Comparison of ENCODE assay signal across 8 mouse cellular contexts in genomic region chr17:10317981-10318551, GRCm38 (mm10). TPM values are rescaled to one million over a fixed set of nuclear protein-coding genes. Genes with fewer than 3 reads are reported as not detected.
A peak's percentile ranks its signal among the peaks of the same experiment; 100 is the strongest.
DNase-seq lines count a peak whose midpoint lies in the region; ATAC-seq and TF ChIP-seq lines count a peak whose summit lies in the region.

No protein-coding gene starts in this region.

- H3K4me3 ChIP-seq in C2C12 (ENCODE audit: insufficient read depth, poor library complexity, severe bottlenecking) = peak overlapping the region; percentile 79
- peak overlapping the region; percentile 93 for H3K4me3 ChIP-seq in embryonic facial prominence, embryonic 11.5 days (ENCODE audit: low read depth, low read length)
- H3K4me3 ChIP-seq in heart, embryonic 10.5 days = peak overlapping the region; percentile 93
- H3K4me3 ChIP-seq in kidney, embryonic 14.5 days (ENCODE audit: low read length) = peak overlapping the region; percentile 70

- no peaks in the 10 kb centered on the region for H3K27me3 ChIP-seq in C2C12 (ENCODE audit: control insufficient read depth, insufficient read depth, insufficient read length)
- H3K27me3 ChIP-seq in embryonic facial prominence, embryonic 11.5 days (ENCODE audit: control insufficient read depth, insufficient read depth, low read length) = no peaks in the 10 kb centered on the region
- H3K27me3 ChIP-seq in heart, embryonic 10.5 days (ENCODE audit: insufficient read depth, poor library complexity, severe bottlenecking) = no peaks in the 10 kb centered on the region
- no peaks in the 10 kb centered on the region for H3K27me3 ChIP-seq in kidney, embryonic 14.5 days (ENCODE audit: control insufficient read depth, insufficient read depth, low read length)

- H3K9ac ChIP-seq in embryonic facial prominence, embryonic 11.5 days (replicated peaks; ENCODE audit: low read length) = peak overlapping the region; percentile 98
- H3K9ac ChIP-seq in kidney, embryonic 14.5 days (ENCODE audit: low read depth, low read length) = peak overlapping the region; percentile 98

- peak overlapping the region; percentile 46 for H3K4me2 ChIP-seq in embryonic facial prominence, embryonic 11.5 days (ENCODE audit: low read depth, low read length)
- peak overlapping the region; percentile 61 for H3K4me2 ChIP-seq in kidney, embryonic 14.5 days (replicated peaks; ENCODE audit: low read depth, low read length)

- DNase-seq in adrenal gland, adult (ENCODE audit: inconsistent age in 2 of 2, low spot score in 1 of 2) = peak; percentile 80 to 94
- DNase-seq in embryonic facial prominence, embryonic 11.5 days (ENCODE audit: low spot score) = peak; percentile 75
- DNase-seq in heart, embryonic 10.5 days (ENCODE audit: low spot score) = peak; percentile 76
- peak; percentile 71 for DNase-seq in lung, postnatal 25 days (ENCODE audit: low spot score)
- peak; percentile 73 for DNase-seq in retina, embryonic 14.5 days (ENCODE audit: low spot score)
- DNase-seq in urinary bladder, postnatal 25 days (ENCODE audit: low spot score) = peak; percentile 58

- WGBS in embryonic facial prominence, embryonic 11.5 days = under 1% methylated on average over 46 of the region's 46 CpGs
- under 1% methylated on average over 46 of the region's 46 CpGs for WGBS in heart, embryonic 10.5 days
- WGBS in kidney, embryonic 14.5 days = under 1% methylated on average over 37 of the region's 46 CpGs

- peak overlapping the region; percentile 85 for H3ac ChIP-seq in C2C12 (ENCODE audit: control insufficient read depth, insufficient read length, low read depth)

- no peaks in the 10 kb centered on the region for H3K4me1 ChIP-seq in embryonic facial prominence, embryonic 11.5 days (ENCODE audit: control insufficient read depth, insufficient read depth, low read length)
- H3K4me1 ChIP-seq in heart, embryonic 10.5 days = peaks cover 15% of the 10 kb centered on the region; the same call in 1 of the 2 replicates
- peaks cover 19% of the 10 kb centered on the region; the same call in 1 of the 2 replicates for H3K4me1 ChIP-seq in kidney, embryonic 14.5 days (ENCODE audit: control insufficient read depth, insufficient read depth, low read length)

- peaks cover 64% of the 10 kb centered on the region for H3K79me2 ChIP-seq in C2C12 (ENCODE audit: control insufficient read depth, insufficient read depth)

- H3K36me3 ChIP-seq in C2C12 (ENCODE audit: control insufficient read depth, insufficient read depth) = no peaks in the 10 kb centered on the region
- no peaks in the 10 kb centered on the region for H3K36me3 ChIP-seq in embryonic facial prominence, embryonic 11.5 days (replicated peaks; ENCODE audit: control insufficient read depth, insufficient read depth, low read depth, low read length)
- no peaks in the 10 kb centered on the region for H3K36me3 ChIP-seq in heart, embryonic 10.5 days
- H3K36me3 ChIP-seq in kidney, embryonic 14.5 days (ENCODE audit: control insufficient read depth, insufficient read depth, low read length) = no peaks in the 10 kb centered on the region

- TF ChIP-seq CTCF in C2C12 (IDR thresholded peaks at IDR 0.05; ENCODE audit: control insufficient read depth, insufficient read depth, insufficient read length) = no peak

- peak overlapping the region; percentile 98 for H3K27ac ChIP-seq in embryonic facial prominence, embryonic 11.5 days (replicated peaks; ENCODE audit: low read depth, low read length)
- peak overlapping the region; percentile 100 for H3K27ac ChIP-seq in heart, embryonic 10.5 days
- peak overlapping the region; percentile 98 for H3K27ac ChIP-seq in kidney, embryonic 14.5 days (ENCODE audit: low read depth, low read length)

- no peaks in the 10 kb centered on the region for H3K9me3 ChIP-seq in embryonic facial prominence, embryonic 11.5 days (replicated peaks; ENCODE audit: control insufficient read depth, low read length)
- H3K9me3 ChIP-seq in heart, embryonic 10.5 days = no peaks in the 10 kb centered on the region
- H3K9me3 ChIP-seq in kidney, embryonic 14.5 days (ENCODE audit: control insufficient read depth, low read length) = no peaks in the 10 kb centered on the region

- peaks cover 54% of the 10 kb centered on the region for H3K79me3 ChIP-seq in C2C12 (ENCODE audit: low read depth)

- ATAC-seq in embryonic facial prominence, embryonic 11.5 days (replicated peaks; ENCODE audit: insufficient number of reproducible peaks, low FRiP score, low TSS enrichment, low read depth) = no peak
- ATAC-seq in kidney, embryonic 14.5 days (ENCODE audit: low FRiP score, low TSS enrichment) = peak; percentile 14; the same call in 1 of the 2 replicates

TF ChIP-seq in C2C12, 6 proteins besides CTCF, POLR2A, EP300 and RAD21:
- TF ChIP-seq FOSL1 (IDR thresholded peaks at IDR 0.05; ENCODE audit: insufficient read depth, low read length, poor library complexity, severe bottlenecking) (no peak), MAX (IDR thresholded peaks at IDR 0.05) (no peak), MYOG (IDR thresholded peaks at IDR 0.05; ENCODE audit: control insufficient read depth, extremely low read depth, insufficient read length) (no peak), USF1 (IDR thresholded peaks at IDR 0.05; ENCODE audit: low read depth) (no peak), MYOD1 (IDR thresholded peaks at IDR 0.05; ENCODE audit: control insufficient read depth, insufficient read length, low read depth) (no peak), CEBPB (IDR thresholded peaks at IDR 0.05; ENCODE audit: low read depth) (no peak)
TF ChIP-seq in C2C12: peak in this region for 0.

RNA-seq across cellular contexts. Expression of gene Qk, which starts 1.6 kb away (rescaled TPM):
- polyA plus RNA-seq in C2C12 (2012; fragmentation: generic; extraction: Trizol) = 43.2 TPM
- 39.2 and 47.6 TPM in 2 replicates for polyA plus RNA-seq in embryonic facial prominence, embryonic 11.5 days (2014; fragmentation: Nextera tagmentation; extraction: Ambion mirVana)
- 39.3 and 44.5 TPM in 2 replicates for polyA plus RNA-seq in heart, embryonic 10.5 days (2016; fragmentation: Nextera tagmentation; extraction: Ambion mirVana)
- 43.7 and 49.3 TPM in 2 replicates for polyA plus RNA-seq in kidney, embryonic 14.5 days (2014; fragmentation: Nextera tagmentation; extraction: Ambion mirVana)
